Mouse (Mus musculus): ENCODE results near the gene Slc9b1.

GRCm38 (mm10) chr3:135444930-135445329 is 97.1 kb downstream of the Slc9b1 start:
- TF ChIP-seq CTCF (IDR thresholded peaks at IDR 0.05; ENCODE audit: control insufficient read depth, insufficient read depth, insufficient read length) (no peak), USF1 (IDR thresholded peaks at IDR 0.05; ENCODE audit: low read depth) (no peak), MAX (IDR thresholded peaks at IDR 0.05) (no peak)

Data from C2C12 (cell line).